Mouse (Mus musculus): ENCODE data around the gene Epha1. TPM values are rescaled to one million over a fixed set of nuclear protein-coding genes. Genes with fewer than 3 reads are reported as not detected.

The Epha1 gene
- total and polyA plus RNA-seq, 3 experiments, result 0.04 TPM; not detected in 2

DNA sequence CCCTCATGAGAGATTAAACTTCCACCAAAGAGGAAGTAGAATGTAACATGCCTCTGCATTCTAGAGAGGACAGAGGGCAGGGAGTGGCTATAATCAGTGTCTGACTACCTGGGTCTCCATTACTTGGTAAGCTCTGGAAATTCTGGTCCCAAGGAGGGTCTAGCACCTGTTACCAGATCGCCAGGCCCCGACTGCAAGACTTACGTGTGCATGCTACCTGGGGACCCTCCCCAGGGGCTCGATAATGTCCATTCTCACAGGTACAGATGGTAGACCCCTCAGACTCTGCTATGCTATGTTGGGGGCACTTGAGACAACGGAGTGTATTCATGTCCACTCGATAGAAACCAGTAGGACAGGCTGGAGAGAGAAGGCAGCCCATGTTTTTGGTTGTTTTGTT, 7.9 kb downstream of the Epha1 start:
- H3K4me3 ChIP-seq (ENCODE audit: control insufficient read depth in 1 of 2, insufficient read depth in 1 of 2, low read depth in 2 of 2, low read length in 2 of 2), result no peak overlapping the region
- peaks cover 0 to 2% of the 10 kb centered on the region in 2 experiments; a peak in 1 of 4 replicates for H3K36me3 ChIP-seq (ENCODE audit: control insufficient read depth in 1 of 2, insufficient read depth in 2 of 2, low read length in 2 of 2)
- no peak for TF ChIP-seq KAT2A (conservative IDR thresholded peaks at IDR 0.05; ENCODE audit: low read depth, low read length)
- TF ChIP-seq CTCF (IDR thresholded peaks at IDR 0.05 in 2 of 3, conservative IDR thresholded peaks at IDR 0.05 in 1 of 3; ENCODE audit: control insufficient read depth in 1 of 3, insufficient read depth in 1 of 3, low read depth in 2 of 3, low read length in 3 of 3, poor library complexity in 1 of 3, severe bottlenecking in 1 of 3), result no peak
- no peak for TF ChIP-seq MAX (IDR thresholded peaks at IDR 0.05; ENCODE audit: low read length)
- no peak for TF ChIP-seq MYC (IDR thresholded peaks at IDR 0.05; ENCODE audit: low read depth, low read length)
- no peak for TF ChIP-seq SMC3 (IDR thresholded peaks at IDR 0.05; ENCODE audit: low read depth, low read length)
- TF ChIP-seq MEF2A (IDR thresholded peaks at IDR 0.05; ENCODE audit: extremely low read depth, insufficient replicate concordance, low read depth, low read length, poor library complexity, severe bottlenecking), result no peak
- TF ChIP-seq CHD2 (IDR thresholded peaks at IDR 0.05; ENCODE audit: low read length), result no peak
- TF ChIP-seq JUND (IDR thresholded peaks at IDR 0.05; ENCODE audit: low read depth, low read length), result no peak
- TF ChIP-seq ZNF384 (IDR thresholded peaks at IDR 0.05; ENCODE audit: low read depth, low read length), result no peak
- no peak for TF ChIP-seq MAFK (IDR thresholded peaks at IDR 0.05; ENCODE audit: borderline replicate concordance, low read depth, low read length)
- no peak for TF ChIP-seq CHD1 (IDR thresholded peaks at IDR 0.05; ENCODE audit: low read depth, low read length)
- no peak for TF ChIP-seq POLR2A (IDR thresholded peaks at IDR 0.05; ENCODE audit: control insufficient read depth in 1 of 2, insufficient read depth in 1 of 2, low read depth in 1 of 2, low read length in 2 of 2, poor library complexity in 1 of 2)
- no peak for TF ChIP-seq UBTF (IDR thresholded peaks at IDR 0.05; ENCODE audit: borderline replicate concordance, insufficient read depth, low read depth, low read length)
- no peak for TF ChIP-seq MXI1 (IDR thresholded peaks at IDR 0.05; ENCODE audit: low read depth, low read length)
- no peak for TF ChIP-seq GABPA (IDR thresholded peaks at IDR 0.05; ENCODE audit: low read depth, low read length)
- no peak for TF ChIP-seq MYB (IDR thresholded peaks at IDR 0.05; ENCODE audit: low read depth, low read length)
- no peak for TF ChIP-seq ZMIZ1 (IDR thresholded peaks at IDR 0.05; ENCODE audit: low read depth, low read length)
- no peak for TF ChIP-seq RCOR1 (IDR thresholded peaks at IDR 0.05; ENCODE audit: low read depth, low read length)
- TF ChIP-seq ELF1 (IDR thresholded peaks at IDR 0.05; ENCODE audit: low read depth, low read length), result no peak
- H3K4me1 ChIP-seq (ENCODE audit: control insufficient read depth in 1 of 2, insufficient read depth in 2 of 2, low read length in 2 of 2), result peaks cover 0 to 11% of the 10 kb centered on the region in 2 experiments; a peak in 2 of 4 replicates
- no peaks in the 10 kb centered on the region for H3K79me2 ChIP-seq (ENCODE audit: control insufficient read depth, insufficient read depth, low read length, poor library complexity)
- peaks cover 0 to 2% of the 10 kb centered on the region in 2 experiments; a peak in 1 of 4 replicates for H3K27me3 ChIP-seq (ENCODE audit: control insufficient read depth in 1 of 2, insufficient read depth in 2 of 2, low read length in 2 of 2)
- no peak overlapping the region for H3K9ac ChIP-seq (ENCODE audit: control insufficient read depth, low read depth, low read length, poor library complexity, severe bottlenecking)
- DNase-seq (ENCODE audit: low read depth, low spot score), result no peak
- no peak overlapping the region for H3K27ac ChIP-seq (ENCODE audit: control insufficient read depth, low read depth, low read length)
- no peaks in the 10 kb centered on the region for H3K9me3 ChIP-seq (replicated peaks; ENCODE audit: insufficient read depth, low read length)

- TF ChIP-seq MEF2A (IDR thresholded peaks at IDR 0.05; ENCODE audit: extremely low read depth, insufficient replicate concordance, low read depth, low read length, poor library complexity, severe bottlenecking), result no peak
- no peak for TF ChIP-seq MAFK (IDR thresholded peaks at IDR 0.05; ENCODE audit: borderline replicate concordance, low read depth, low read length)
- TF ChIP-seq USF2 (IDR thresholded peaks at IDR 0.05; ENCODE audit: borderline replicate concordance in 1 of 2, insufficient read depth in 1 of 2, low read depth in 1 of 2, low read length in 2 of 2), result no peak
- TF ChIP-seq POLR2AphosphoS5 (IDR thresholded peaks at IDR 0.05; ENCODE audit: borderline replicate concordance, low read depth, low read length), result no peak
- TF ChIP-seq EP300 (IDR thresholded peaks at IDR 0.05; ENCODE audit: low read depth in 1 of 2, low read length in 2 of 2), result no peak
- TF ChIP-seq NRF1 (IDR thresholded peaks at IDR 0.05; ENCODE audit: insufficient read depth, low read depth, low read length, poor library complexity, severe bottlenecking), result no peak
- TF ChIP-seq SIN3A (IDR thresholded peaks at IDR 0.05; ENCODE audit: low read length), result no peak
- TF ChIP-seq SMC3 (IDR thresholded peaks at IDR 0.05; ENCODE audit: low read depth, low read length), result no peak
- TF ChIP-seq MYC (IDR thresholded peaks at IDR 0.05; ENCODE audit: low read depth, low read length), result no peak
- no peak for TF ChIP-seq JUND (IDR thresholded peaks at IDR 0.05; ENCODE audit: low read depth, low read length)
- TF ChIP-seq ETS1 (IDR thresholded peaks at IDR 0.05; ENCODE audit: low read depth, low read length), result no peak
- no peak for TF ChIP-seq POLR2A (IDR thresholded peaks at IDR 0.05; ENCODE audit: control insufficient read depth in 1 of 2, insufficient read depth in 1 of 2, low read depth in 1 of 2, low read length in 2 of 2, poor library complexity in 1 of 2)
- TF ChIP-seq POLR2AphosphoS2 (IDR thresholded peaks at IDR 0.05; ENCODE audit: low read length), result no peak
- TF ChIP-seq ZMIZ1 (IDR thresholded peaks at IDR 0.05; ENCODE audit: low read depth, low read length), result no peak
- H3K4me1 ChIP-seq (ENCODE audit: control insufficient read depth in 1 of 2, insufficient read depth in 2 of 2, low read length in 2 of 2), result peaks cover 0 to 11% of the 10 kb centered on the region in 2 experiments; a peak in 2 of 4 replicates
- H3K27ac ChIP-seq (ENCODE audit: control insufficient read depth, low read depth, low read length), result no peak overlapping the region
- peaks cover 0 to 2% of the 10 kb centered on the region in 2 experiments; a peak in 1 of 4 replicates for H3K27me3 ChIP-seq (ENCODE audit: control insufficient read depth in 1 of 2, insufficient read depth in 2 of 2, low read length in 2 of 2)
- H3K36me3 ChIP-seq (ENCODE audit: control insufficient read depth in 1 of 2, insufficient read depth in 2 of 2, low read length in 2 of 2), result peaks cover 0 to 2% of the 10 kb centered on the region in 2 experiments; a peak in 2 of 4 replicates
- no peaks in the 10 kb centered on the region for H3K9me3 ChIP-seq (replicated peaks; ENCODE audit: insufficient read depth, low read length)
- H3K9ac ChIP-seq (ENCODE audit: control insufficient read depth, low read depth, low read length, poor library complexity, severe bottlenecking), result no peak overlapping the region
- no peak for DNase-seq (ENCODE audit: low read depth, low spot score)
- no peaks in the 10 kb centered on the region for H3K79me2 ChIP-seq (ENCODE audit: control insufficient read depth, insufficient read depth, low read length, poor library complexity)
- H3K4me3 ChIP-seq (ENCODE audit: control insufficient read depth in 1 of 2, insufficient read depth in 1 of 2, low read depth in 2 of 2, low read length in 2 of 2), result no peak overlapping the region
Measured at GRCm38 (mm10) chr6:42364607-42365006, 8.5 kb downstream of the Epha1 start.

Measured in MEL (cell line).